Mouse (Mus musculus) T-helper 17 cell (primary cell): ENCODE measurements around the gene Nodal.

Experiments
- in situ Hi-C, 2 experiments: fragments of 300-600 bp; cut with MboI, MseI; formaldehyde crosslinking; loops; 1 replicate in 1 of 2; 2 replicates in 1 of 2; pipeline ENCODE4 v1.15.1; 2025; ENCODE audit warnings: high pct_unique_total_duplicates in 2 of 2

Gene Nodal

GRCm38 (mm10) chr10:61398125-61398524 is 19.6 kb upstream of the Nodal start:
- in situ Hi-C loops: no loop called here

GRCm38 (mm10) chr10:61399156-61399734 is 18.5 kb upstream of the Nodal start:
- in situ Hi-C loops: no loop called here

GRCm38 (mm10) chr10:61400407-61400806 is 17.4 kb upstream of the Nodal start:
- in situ Hi-C loops: no loop called here

GRCm38 (mm10) chr10:61402480-61402879 is 15.3 kb upstream of the Nodal start:
- in situ Hi-C loops: no loop called here

- in situ Hi-C loops: no loop called here
Observed at GRCm38 (mm10) chr10:61402911-61403310, 14.9 kb upstream of the Nodal start.

GRCm38 (mm10) chr10:61405958-61406357 is 11.8 kb upstream of the Nodal start:
- in situ Hi-C loops: no loop called here

GRCm38 (mm10) chr10:61409776-61410175 is 8.0 kb upstream of the Nodal start:
- in situ Hi-C loops: no loop called here

GRCm38 (mm10) chr10:61410193-61410592 is 7.6 kb upstream of the Nodal start:
- in situ Hi-C loops: no loop called here

- in situ Hi-C loops: no loop called here
Observed at GRCm38 (mm10) chr10:61412910-61413625, 4.7 kb upstream of the Nodal start.

- in situ Hi-C loops: no loop called here
Observed at GRCm38 (mm10) chr10:61415240-61415639, 2.5 kb upstream of the Nodal start.

GRCm38 (mm10) chr10:61415890-61416289 is 1.9 kb upstream of the Nodal start:
- in situ Hi-C loops: no loop called here

- in situ Hi-C loops: no loop called here
Observed at GRCm38 (mm10) chr10:61416561-61416960, 1.2 kb upstream of the Nodal start.

- in situ Hi-C loops: no loop called here
Observed at GRCm38 (mm10) chr10:61417046-61417445, 726 bp upstream of the Nodal start.

GRCm38 (mm10) chr10:61418131-61418900 is 544 bp downstream of the Nodal start:
- in situ Hi-C loops: no loop called here

- in situ Hi-C loops: no loop called here
Observed at GRCm38 (mm10) chr10:61419146-61419545, 1.4 kb downstream of the Nodal start.

GRCm38 (mm10) chr10:61420011-61420410 is 2.2 kb downstream of the Nodal start:
- in situ Hi-C loops: no loop called here

- in situ Hi-C loops: no loop called here
Observed at GRCm38 (mm10) chr10:61422861-61423260, 5.1 kb downstream of the Nodal start.

GRCm38 (mm10) chr10:61423289-61423688 is 5.5 kb downstream of the Nodal start:
- in situ Hi-C loops: no loop called here

- in situ Hi-C loops: no loop called here
Observed at GRCm38 (mm10) chr10:61424500-61424899, 6.7 kb downstream of the Nodal start.

GRCm38 (mm10) chr10:61425047-61425446 is 7.3 kb downstream of the Nodal start:
- in situ Hi-C loops: no loop called here

- in situ Hi-C loops: no loop called here
Observed at GRCm38 (mm10) chr10:61426251-61426757, 8.5 kb downstream of the Nodal start.

- in situ Hi-C loops: no loop called here
Observed at GRCm38 (mm10) chr10:61427951-61428350, 10.2 kb downstream of the Nodal start.
